Mouse (Mus musculus) liver, postnatal 0 days (tissue): Measurements from ENCODE around the gene Klf12. TPM values are rescaled to one million over a fixed set of nuclear protein-coding genes. Genes with fewer than 3 reads are reported as not detected.

Experiments used
- ATAC-seq: fragments of 200-750 bp; cut with Nextera tagmentation; 2 replicates; pipeline ENCODE4 v1.8.0; 2017; ENCODE audit warnings: mild to moderate bottlenecking, moderate library complexity
- DNase-seq: peaks from one replicate; pipeline ENCODE4 v3.0.0-alpha.2; 2016
- H3K27ac ChIP-seq: fragments of 300-500 bp; sonication (generic); 2 replicates; pipeline ENCODE4 v1.5.1; 2014; ENCODE audit warnings: antibody characterized with exemption, moderate library complexity, mild to moderate bottlenecking, low read depth
- H3K27me3 ChIP-seq: fragments of 300-500 bp; sonication (generic); 2 replicates; pipeline ENCODE4 v1.6.1; 2014; ENCODE audit warnings: low read length, control low read depth, mixed read lengths; ENCODE audit not compliant: insufficient read depth
- H3K36me3 ChIP-seq: fragments of 300-500 bp; sonication (generic); replicated peaks from 2 replicates; pipeline ENCODE4 v1.6.1; 2014; ENCODE audit warnings: mild to moderate bottlenecking, control low read depth, low read length, moderate library complexity, mixed read lengths; ENCODE audit not compliant: insufficient read depth
- H3K4me1 ChIP-seq: fragments of 300-500 bp; sonication (generic); 2 replicates; pipeline ENCODE4 v1.6.1; 2014; ENCODE audit warnings: antibody characterized with exemption, mild to moderate bottlenecking, control low read depth; ENCODE audit not compliant: insufficient read depth
- H3K4me2 ChIP-seq: fragments of 300-500 bp; sonication (generic); 2 replicates; pipeline ENCODE4 v1.6.1; 2014; ENCODE audit warnings: low read depth, mild to moderate bottlenecking, low read length, moderate library complexity, mixed read lengths
- H3K4me3 ChIP-seq: fragments of 300-500 bp; sonication (generic); 2 replicates; pipeline ENCODE4 v1.5.1; 2014; ENCODE audit warnings: low read depth, low read length
- H3K9ac ChIP-seq: fragments of 300-500 bp; sonication (generic); replicated peaks from 2 replicates; pipeline ENCODE4 v1.6.1; 2014; ENCODE audit warnings: mild to moderate bottlenecking, moderate library complexity
- H3K9me3 ChIP-seq: fragments of 300-500 bp; sonication (generic); 2 replicates; pipeline ENCODE4 v1.6.1; 2016; ENCODE audit warnings: mild to moderate bottlenecking, control low read depth, low read length, mixed read lengths
- CTCF ChIP-seq: sonication (generic); IDR thresholded peaks from 2 replicates; pipeline ENCODE4 v1.5.1; 2016; ENCODE audit warnings: antibody characterized with exemption, low read depth
- EP300 ChIP-seq: IDR thresholded peaks from 2 replicates; pipeline ENCODE4 v1.6.1; 2016; ENCODE audit warnings: antibody characterized with exemption, low read depth, mild to moderate bottlenecking
- WGBS: fragments of 180-500 bp; shearing (Covaris S2); extraction: QIAGEN DNeasy Blood & Tissue Kit; methylation state at CpG from one replicate; pipeline ENCODE4 v1.1.7; 2014; ENCODE audit not compliant: insufficient replicate concordance; 5-methylcytosine and 5-hydroxymethylcytosine counted together
- polyA plus RNA-seq: library from polyadenylated mRNA; unstranded; fragments of >200 nt; fragmentation: Nextera tagmentation; extraction: Ambion mirVana; gene quantifications from 2 replicates; pipeline ENCODE4 v1.2.1, GENCODE M21; 2015

The Klf12 gene
- polyA plus RNA-seq, 1 experiment from 2014 or later = 5.2 TPM

DNA sequence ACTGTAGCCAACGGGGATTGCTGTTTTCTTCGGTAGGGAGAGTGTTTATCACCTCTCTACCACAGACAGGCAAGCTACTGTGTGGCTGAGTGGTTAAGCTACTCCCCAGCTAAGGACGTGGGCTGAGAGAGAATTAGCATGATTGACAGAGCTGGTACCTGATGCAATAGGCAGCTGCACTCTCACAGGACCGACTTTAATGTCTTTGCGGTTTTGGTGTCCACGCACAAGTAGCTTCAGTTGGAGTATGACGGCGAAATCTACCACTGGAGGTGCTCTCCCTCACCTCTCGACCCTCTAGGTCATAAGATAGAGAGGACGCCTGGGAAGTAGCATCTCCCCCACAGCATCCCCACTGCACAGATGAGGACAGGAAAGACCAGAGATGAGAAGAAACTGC lies 178.9 kb downstream of the Klf12 start:
- Histone ChIP-seq H3K36me3 (no peaks in the 10 kb centered on the region), H3K9ac (no peak overlapping the region), H3K4me1 (no peaks in the 10 kb centered on the region), H3K4me2 (no peak overlapping the region), H3K9me3 (no peaks in the 10 kb centered on the region), H3K4me3 (no peak overlapping the region), H3K27me3 (no peaks in the 10 kb centered on the region), H3K27ac (no peak overlapping the region)
- TF ChIP-seq CTCF = no peak
- TF ChIP-seq EP300 = no peak
- DNase-seq (no peak), ATAC-seq (no peak)
- 80% methylated on average over 10 of the region's 10 CpGs for WGBS

DNA sequence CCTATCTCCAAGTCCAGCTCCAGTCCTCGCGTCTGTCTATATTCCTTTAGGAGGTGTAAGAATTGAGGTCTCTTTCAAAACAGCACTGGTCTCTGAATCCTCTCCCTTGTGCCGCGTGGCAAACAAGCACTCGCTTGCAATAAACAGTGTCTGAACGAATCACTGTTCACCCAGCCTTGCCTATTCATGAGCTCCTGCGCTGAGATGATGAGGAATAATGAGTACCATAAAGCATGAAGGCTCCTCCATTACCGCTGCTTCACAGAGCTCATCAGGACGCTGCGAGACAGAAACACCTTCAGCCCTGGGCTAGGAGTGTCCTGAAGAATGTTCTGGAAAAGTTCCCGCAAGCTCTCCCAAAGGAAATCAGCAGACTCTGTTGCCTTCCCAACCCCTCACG lies 179.7 kb downstream of the Klf12 start:
- TF ChIP-seq CTCF (no peak), EP300 (no peak)
- ATAC-seq (no peak), DNase-seq (no peak)
- WGBS = 79% methylated on average over 12 of the region's 12 CpGs
- H3K36me3 ChIP-seq = no peaks in the 10 kb centered on the region
- H3K9me3 ChIP-seq = no peaks in the 10 kb centered on the region
- no peak overlapping the region for H3K27ac ChIP-seq
- no peak overlapping the region for H3K4me2 ChIP-seq
- no peaks in the 10 kb centered on the region for H3K27me3 ChIP-seq
- no peaks in the 10 kb centered on the region for H3K4me1 ChIP-seq
- H3K4me3 ChIP-seq = no peak overlapping the region
- no peak overlapping the region for H3K9ac ChIP-seq

DNA sequence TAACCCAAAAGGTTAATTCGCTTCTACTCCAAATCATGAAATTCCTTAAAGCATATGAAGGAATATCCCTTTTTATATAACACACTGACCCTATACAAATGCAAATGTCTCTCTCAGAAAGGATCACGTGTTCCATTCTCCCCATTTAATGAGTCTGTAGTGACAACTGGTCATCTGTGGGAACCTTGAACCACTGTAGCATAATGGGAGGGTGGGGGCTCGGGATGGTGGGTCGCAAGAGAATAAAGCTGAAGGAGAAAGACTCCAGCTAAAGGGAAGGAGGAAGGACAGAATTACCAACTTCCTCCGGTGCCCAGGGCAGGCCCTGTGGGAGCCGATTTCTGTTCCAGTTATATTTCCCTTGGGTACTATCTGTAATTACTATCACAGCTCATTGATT lies 180.7 kb downstream of the Klf12 start:
- ATAC-seq = no peak
- H3K27ac ChIP-seq = no peak overlapping the region
- no peaks in the 10 kb centered on the region for H3K36me3 ChIP-seq
- 76% methylated on average over 6 of the region's 6 CpGs for WGBS
- H3K4me3 ChIP-seq = no peak overlapping the region
- TF ChIP-seq EP300 (no peak), CTCF (no peak)
- no peaks in the 10 kb centered on the region for H3K9me3 ChIP-seq
- H3K9ac ChIP-seq = no peak overlapping the region
- no peaks in the 10 kb centered on the region for H3K4me1 ChIP-seq
- DNase-seq = no peak
- H3K27me3 ChIP-seq = no peaks in the 10 kb centered on the region
- no peak overlapping the region for H3K4me2 ChIP-seq

DNA sequence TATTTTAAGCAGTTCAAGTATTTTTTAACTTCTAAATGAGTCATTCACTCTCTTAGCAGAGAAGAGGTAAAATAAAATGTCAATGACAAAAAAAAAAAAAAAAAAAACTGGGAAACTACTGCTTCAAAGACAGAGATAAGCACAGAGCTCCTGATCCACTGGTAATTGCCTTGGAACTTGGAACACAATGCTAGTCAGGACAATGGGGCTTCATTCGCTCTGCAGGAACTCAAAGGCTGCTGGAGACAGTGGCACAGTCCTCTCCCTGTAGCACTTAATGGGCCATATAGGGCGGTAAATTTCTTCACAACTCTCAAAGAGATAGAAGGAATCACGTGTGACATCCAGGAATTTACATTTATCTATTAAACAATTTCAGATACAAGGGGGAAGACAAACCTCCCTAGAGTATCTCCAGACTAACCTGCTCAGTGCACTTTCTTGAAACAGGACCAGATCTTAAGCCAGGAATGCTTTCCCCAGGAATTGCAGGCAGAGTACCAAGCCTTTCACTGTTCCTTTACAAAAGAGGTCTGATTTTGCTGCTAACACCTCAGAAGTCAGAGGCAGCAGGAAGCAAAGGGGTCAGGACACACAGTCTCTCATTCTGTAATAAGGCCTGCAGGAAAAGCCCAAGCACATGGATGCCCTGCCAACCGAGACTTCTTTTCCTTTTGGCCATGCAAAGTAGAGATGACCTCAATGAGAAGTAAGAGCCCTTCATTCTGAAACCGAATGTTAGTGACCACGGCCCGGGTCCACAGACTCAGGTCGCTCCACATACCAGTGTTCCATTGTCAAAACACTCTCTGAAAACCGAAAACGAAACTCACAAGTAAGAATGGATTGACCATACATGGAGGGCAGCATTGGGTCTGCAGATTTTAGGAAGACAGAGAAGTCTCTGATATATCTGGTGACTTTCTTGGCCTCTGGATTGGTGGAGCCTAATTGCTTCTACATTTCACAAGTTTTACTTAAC lies 187.0 kb downstream of the Klf12 start:
- H3K4me3 ChIP-seq = no peak overlapping the region
- no peaks in the 10 kb centered on the region for H3K9me3 ChIP-seq
- no peak for ATAC-seq
- no peaks in the 10 kb centered on the region for H3K36me3 ChIP-seq
- WGBS = 69% methylated on average over 10 of the region's 10 CpGs
- H3K27me3 ChIP-seq = no peaks in the 10 kb centered on the region
- no peak overlapping the region for H3K4me2 ChIP-seq
- H3K27ac ChIP-seq = no peak overlapping the region
- no peak for TF ChIP-seq CTCF
- TF ChIP-seq EP300 = no peak
- peaks cover 5% of the 10 kb centered on the region for H3K4me1 ChIP-seq
- H3K9ac ChIP-seq = no peak overlapping the region
- no peak for DNase-seq

DNA sequence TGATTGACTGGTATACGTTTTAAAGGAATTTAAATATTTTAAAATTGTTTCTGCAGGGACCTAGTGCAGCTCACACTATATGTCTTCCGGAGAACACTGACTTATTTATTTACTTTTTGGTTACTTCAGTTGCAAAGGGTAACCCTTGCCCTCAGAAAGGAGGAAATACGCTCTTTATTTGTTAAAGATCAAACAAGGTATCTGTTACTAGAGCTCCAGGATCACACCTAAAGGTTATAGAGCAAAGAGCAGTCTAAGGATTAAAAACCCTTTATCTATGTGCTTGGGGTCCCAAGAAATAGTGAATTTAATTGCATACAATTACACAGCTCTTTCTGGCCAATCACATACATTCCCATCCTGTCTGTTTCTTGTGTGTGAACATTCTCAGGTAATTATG lies 188.7 kb downstream of the Klf12 start:
- no peaks in the 10 kb centered on the region for H3K9me3 ChIP-seq
- ATAC-seq (no peak), DNase-seq (no peak)
- no peak overlapping the region; the same call in 1 of the 2 replicates for H3K27ac ChIP-seq
- no peak for TF ChIP-seq EP300
- TF ChIP-seq CTCF = no peak
- 48% methylated on average over 3 of the region's 3 CpGs for WGBS
- peaks cover 5% of the 10 kb centered on the region for H3K4me1 ChIP-seq
- no peak overlapping the region for H3K4me3 ChIP-seq
- no peaks in the 10 kb centered on the region for H3K36me3 ChIP-seq
- H3K27me3 ChIP-seq = no peaks in the 10 kb centered on the region
- no peak overlapping the region for H3K9ac ChIP-seq
- H3K4me2 ChIP-seq = 0 out of 2 replicates have a peak overlapping the region, but pooled peaks have one; percentile 18

DNA sequence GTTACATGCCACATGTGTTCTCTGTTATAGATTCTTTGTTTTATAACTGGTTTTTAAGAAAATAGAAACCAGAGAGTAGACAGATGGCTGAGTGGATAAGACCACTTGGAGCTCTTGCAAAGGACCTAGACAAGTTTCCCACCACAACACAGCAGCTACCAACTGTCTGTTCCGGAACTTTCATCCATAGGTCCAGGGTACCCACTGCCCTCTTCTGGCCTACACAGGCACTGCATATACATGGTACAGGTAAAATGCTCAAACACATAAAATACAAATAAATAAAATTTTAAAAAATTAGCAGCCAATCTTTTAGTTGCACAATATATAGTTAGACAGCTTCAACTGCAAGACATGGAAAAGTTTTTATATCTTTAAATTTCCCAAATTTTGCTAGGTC lies 194.0 kb downstream of the Klf12 start:
- no peak overlapping the region for H3K27ac ChIP-seq
- H3K4me3 ChIP-seq = no peak overlapping the region
- no peaks in the 10 kb centered on the region for H3K9me3 ChIP-seq
- no peaks in the 10 kb centered on the region for H3K4me1 ChIP-seq
- H3K36me3 ChIP-seq = no peaks in the 10 kb centered on the region
- no peak overlapping the region for H3K9ac ChIP-seq
- 73% methylated on average over 1 of the region's 1 CpGs for WGBS
- ATAC-seq = no peak
- TF ChIP-seq EP300 (no peak), CTCF (peak; percentile 47)
- DNase-seq = no peak
- H3K27me3 ChIP-seq = no peaks in the 10 kb centered on the region
- no peak overlapping the region for H3K4me2 ChIP-seq
